Mouse (Mus musculus) bone marrow macrophage, adult 2 months (primary cell): ENCODE measurements at regions not wholly inside any gene's neighbourhood (a gene's known extent, or its start where the extent isn't known, plus 50 kb on each side); places are given as distances from the start of the nearest gene placed in this dataset.

Source experiments
- H3K27ac ChIP-seq: 2 replicates; pipeline ENCODE4 v1.5.1; 2012; ENCODE audit warnings: low read depth, low read length; ENCODE audit not compliant: insufficient read depth
- H3K4me1 ChIP-seq: 2 replicates; pipeline ENCODE4 v1.6.1; 2012; ENCODE audit warnings: low read length; ENCODE audit not compliant: control insufficient read depth, insufficient read depth
- H3K4me3 ChIP-seq: 2 replicates; pipeline ENCODE4 v1.5.1; 2012; ENCODE audit warnings: mild to moderate bottlenecking, low read length, moderate library complexity; ENCODE audit not compliant: insufficient read depth
- CTCF ChIP-seq: IDR thresholded peaks from 2 replicates; pipeline ENCODE4 v1.5.1; 2012; ENCODE audit warnings: low read depth, mild to moderate bottlenecking, low read length, moderate library complexity
- POLR2A ChIP-seq: IDR thresholded peaks from 2 replicates; pipeline ENCODE4 v1.6.1; 2012; ENCODE audit warnings: mild to moderate bottlenecking, low read depth, low read length, borderline replicate concordance

DNA sequence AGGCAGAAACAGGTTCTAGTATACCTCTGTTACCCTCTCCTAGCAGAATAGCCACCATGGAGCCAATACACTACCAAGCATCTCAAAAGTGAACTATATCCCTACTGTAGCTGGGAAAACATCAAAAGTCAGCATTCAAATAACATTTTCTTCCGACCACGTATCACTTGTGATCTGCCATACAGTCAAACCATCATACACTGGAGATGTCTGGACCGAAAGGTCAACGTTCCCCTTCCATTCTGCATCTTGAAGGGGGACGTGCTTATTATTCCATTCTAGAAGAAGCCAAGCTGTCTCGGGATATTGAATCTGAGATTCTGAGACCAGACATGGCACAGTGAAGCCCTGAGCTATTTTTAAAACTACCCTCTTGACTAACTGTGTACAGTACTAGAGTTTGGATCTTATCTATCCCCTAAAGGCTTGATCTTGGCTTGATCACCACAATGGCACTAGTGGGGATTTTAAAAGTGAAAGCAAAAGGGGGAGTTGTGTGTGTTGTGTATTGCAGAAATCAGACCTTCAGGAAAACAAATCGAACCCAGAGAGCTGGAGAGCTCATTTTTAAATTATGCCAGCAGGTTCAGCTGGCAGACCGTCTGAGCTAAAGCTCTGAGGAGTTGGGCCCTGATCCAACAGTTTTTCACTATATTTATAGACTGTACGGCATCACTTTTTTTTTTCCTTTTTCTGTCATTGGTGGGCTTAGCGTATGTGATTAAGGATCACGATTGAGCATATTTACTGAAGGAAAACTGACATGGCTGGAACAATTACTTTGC is 218.6 kb upstream of the Hs6st1 start:
- no peak for TF ChIP-seq CTCF
- no peak for TF ChIP-seq POLR2A
- Histone ChIP-seq H3K27ac (no peak overlapping the region), H3K4me3 (no peak overlapping the region), H3K4me1 (no peaks in the 10 kb centered on the region; the same call in 1 of the 2 replicates)

GRCm38 (mm10) chr1:35850191-35850545 is 218.0 kb upstream of the Hs6st1 start:
- no peaks in the 10 kb centered on the region; the same call in 1 of the 2 replicates for H3K4me1 ChIP-seq
- TF ChIP-seq POLR2A: no peak
- H3K4me3 ChIP-seq: no peak overlapping the region
- H3K27ac ChIP-seq: no peak overlapping the region

DNA sequence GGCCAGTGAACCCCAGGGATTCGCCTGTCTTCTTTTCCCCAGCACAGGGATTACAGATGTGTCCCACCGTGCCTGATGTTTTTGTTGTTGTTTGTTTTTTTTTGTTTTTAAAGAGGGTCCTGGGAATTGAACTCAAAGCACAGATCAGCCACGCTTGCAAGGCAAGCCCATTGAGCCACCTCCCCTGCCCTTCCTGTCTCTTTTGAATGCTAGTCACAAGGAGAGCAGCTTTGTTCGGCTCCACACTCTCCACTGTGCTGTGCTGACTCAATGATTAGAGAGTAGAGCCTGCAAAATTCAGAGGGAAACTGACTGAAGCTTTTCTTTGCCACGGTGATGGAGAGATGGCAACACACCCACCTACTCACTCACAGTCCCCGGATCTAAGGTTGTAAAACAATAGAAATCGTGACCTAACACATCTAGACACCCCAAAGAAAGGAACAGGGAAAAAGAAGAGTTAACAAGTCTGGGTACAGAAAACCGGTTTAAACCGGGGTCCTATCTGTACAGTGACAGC is 217.6 kb upstream of the Hs6st1 start:
- Histone ChIP-seq H3K4me1 (no peaks in the 10 kb centered on the region; the same call in 1 of the 2 replicates), H3K4me3 (no peak overlapping the region), H3K27ac (no peak overlapping the region)
- TF ChIP-seq CTCF (no peak), POLR2A (no peak)

DNA sequence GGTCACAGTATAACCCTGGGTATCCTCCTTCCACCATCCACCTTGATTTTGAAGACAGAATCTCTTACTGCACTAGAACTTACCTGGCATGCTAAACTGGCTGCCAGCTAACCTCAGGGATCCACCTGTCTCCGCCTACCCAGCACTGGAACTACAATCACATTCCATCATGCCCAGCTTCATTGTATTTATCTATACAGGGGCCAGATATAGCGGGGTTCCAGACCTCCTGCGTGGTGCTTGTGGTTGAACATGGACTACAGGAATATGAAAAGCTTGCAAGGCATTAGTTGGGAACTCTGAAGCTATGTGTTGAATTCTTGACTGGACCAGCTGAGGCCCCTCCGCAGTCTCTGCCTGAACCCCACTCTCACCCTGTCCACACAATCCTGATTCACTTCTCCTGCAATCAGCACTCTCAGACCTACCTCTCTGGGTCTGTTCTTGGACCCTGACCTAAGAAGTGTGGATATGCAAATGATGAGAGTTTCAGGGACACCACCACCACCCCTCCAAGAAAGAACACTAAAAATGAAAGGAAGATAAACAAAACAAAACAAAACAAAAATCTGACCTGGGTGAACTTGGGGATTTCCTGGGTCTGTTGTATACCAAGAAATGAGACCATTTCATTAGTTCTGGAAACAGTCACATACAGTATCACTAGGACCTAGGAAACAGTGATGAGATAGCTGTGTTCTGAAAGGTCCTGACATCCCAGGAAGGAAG is 216.4 kb upstream of the Hs6st1 start:
- no peak overlapping the region for H3K27ac ChIP-seq
- TF ChIP-seq CTCF: no peak
- TF ChIP-seq POLR2A: no peak
- no peaks in the 10 kb centered on the region; the same call in 1 of the 2 replicates for H3K4me1 ChIP-seq
- no peak overlapping the region for H3K4me3 ChIP-seq

DNA sequence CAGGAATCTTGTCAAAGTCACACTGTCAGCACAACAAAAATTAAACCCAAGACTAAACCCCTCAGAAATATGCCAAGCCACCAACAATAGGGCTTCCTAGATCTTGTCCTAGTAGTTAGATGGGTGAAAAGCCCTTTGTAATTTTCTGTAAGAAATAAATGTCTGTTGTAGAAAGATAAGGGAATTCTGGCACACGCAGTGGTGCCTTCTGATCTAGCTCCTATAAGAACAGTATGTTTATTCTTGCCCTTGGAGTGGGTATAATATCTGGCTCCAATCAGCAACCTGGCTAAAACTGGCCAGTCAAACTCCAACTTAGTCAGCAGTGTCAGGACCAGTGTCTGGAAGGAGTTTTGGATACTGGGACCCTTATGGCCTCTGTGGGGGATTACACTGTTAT is 215.2 kb upstream of the Hs6st1 start:
- TF ChIP-seq POLR2A: no peak
- TF ChIP-seq CTCF: no peak
- H3K27ac ChIP-seq: no peak overlapping the region
- H3K4me3 ChIP-seq: no peak overlapping the region
- no peaks in the 10 kb centered on the region; the same call in 1 of the 2 replicates for H3K4me1 ChIP-seq

- TF ChIP-seq POLR2A (no peak), CTCF (no peak)
- H3K27ac ChIP-seq: no peak overlapping the region
Observed at GRCm38 (mm10) chr1:35855650-35856049, 212.6 kb upstream of the Hs6st1 start.

DNA sequence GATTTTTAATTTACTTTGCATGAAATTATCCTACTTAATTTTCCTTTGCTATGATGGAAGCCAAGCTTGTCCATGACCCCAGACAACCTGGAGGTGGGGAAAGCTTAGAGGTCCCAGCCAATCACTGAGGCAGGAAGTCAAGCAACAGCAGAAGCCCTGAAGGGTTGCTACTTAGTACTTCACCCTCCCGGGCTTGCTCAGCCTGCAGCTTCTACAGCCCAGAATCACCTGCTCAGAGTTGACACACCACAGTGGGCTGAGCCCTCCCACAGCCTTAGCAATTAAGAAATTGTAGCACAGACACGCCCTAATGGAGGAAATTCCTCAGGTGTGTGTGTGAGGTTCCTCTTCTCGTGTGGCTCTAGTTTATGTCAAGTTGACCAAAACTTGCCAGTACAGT is 209.9 kb upstream of the Hs6st1 start:
- Histone ChIP-seq H3K4me3 (no peak overlapping the region), H3K4me1 (peaks cover 3% of the 10 kb centered on the region), H3K27ac (no peak overlapping the region)
- TF ChIP-seq CTCF (no peak), POLR2A (no peak)

More at GRCm38 (mm10) chr1:35855650-35856049, 212.6 kb upstream of the Hs6st1 start:
- Histone ChIP-seq H3K4me3 (no peak overlapping the region), H3K4me1 (peaks cover 3% of the 10 kb centered on the region)

DNA sequence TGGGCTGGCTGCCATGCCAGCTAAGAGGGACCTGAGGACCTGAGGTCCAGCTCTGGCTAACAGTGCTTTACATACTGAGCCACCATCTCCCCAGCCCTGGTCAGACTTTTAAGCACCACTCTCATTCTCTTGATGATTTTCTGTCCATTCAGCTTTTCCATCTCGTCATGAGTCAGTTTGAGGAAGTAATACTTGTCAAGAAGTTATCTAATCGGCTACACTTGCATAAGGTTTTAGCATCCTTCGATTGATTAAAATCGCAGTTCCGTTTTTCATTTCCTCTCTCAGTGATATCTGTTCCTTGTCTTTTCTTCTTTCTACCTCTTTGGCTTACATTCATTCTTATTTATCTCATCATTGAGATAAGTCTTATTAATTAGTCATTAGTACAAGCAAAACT is 207.4 kb upstream of the Hs6st1 start:
- TF ChIP-seq POLR2A: no peak
- no peak for TF ChIP-seq CTCF
- Histone ChIP-seq H3K27ac (no peak overlapping the region), H3K4me1 (peaks cover 3% of the 10 kb centered on the region), H3K4me3 (no peak overlapping the region)

DNA sequence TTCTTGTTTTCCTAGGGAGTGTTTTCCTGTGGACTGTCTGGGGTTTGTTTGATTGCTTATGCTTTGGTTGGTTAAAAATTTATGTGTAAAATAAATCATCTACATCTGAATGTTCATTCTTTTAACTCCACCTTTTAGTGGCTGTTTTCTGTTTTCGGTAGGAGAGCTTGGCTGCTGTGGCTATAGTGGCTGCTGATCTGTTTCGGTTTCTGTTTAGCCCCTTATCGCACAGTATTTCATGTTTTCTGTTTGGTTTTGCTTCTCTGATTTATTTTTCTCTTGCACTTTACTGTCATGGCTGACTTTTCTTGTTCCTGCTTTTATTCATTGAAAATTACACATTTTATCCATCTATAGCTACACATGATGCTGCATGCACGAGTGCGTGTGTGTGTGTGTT is 206.0 kb upstream of the Hs6st1 start:
- Histone ChIP-seq H3K4me1 (peaks cover 3% of the 10 kb centered on the region), H3K4me3 (no peak overlapping the region), H3K27ac (no peak overlapping the region)
- TF ChIP-seq CTCF: no peak
- TF ChIP-seq POLR2A: no peak

DNA sequence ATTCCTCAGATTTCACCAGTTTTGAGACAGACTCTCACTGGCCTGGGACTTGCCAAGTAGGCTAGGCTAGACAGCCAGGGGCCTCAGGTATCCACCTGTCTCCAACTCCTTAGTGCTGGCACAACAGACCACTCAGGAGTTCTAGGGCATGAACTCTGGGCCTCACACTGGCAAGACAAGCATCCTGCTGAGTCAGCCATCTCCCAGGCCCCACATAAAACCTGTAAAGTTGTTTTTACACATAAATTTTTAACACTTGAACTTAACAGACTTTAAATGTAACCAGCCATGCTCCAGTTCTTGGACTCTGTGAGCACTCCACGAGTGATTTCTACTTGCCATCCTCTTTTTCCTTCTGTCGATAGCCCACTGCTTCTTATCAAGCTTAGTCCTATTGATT is 205.5 kb upstream of the Hs6st1 start:
- Histone ChIP-seq H3K4me3 (no peak overlapping the region), H3K4me1 (peaks cover 3% of the 10 kb centered on the region)
- no peak for TF ChIP-seq CTCF
- TF ChIP-seq POLR2A: no peak

More for the DNA sequence above, 205.5 kb upstream of the Hs6st1 start:
- H3K27ac ChIP-seq: no peak overlapping the region
